Mouse (Mus musculus) stomach, postnatal 0 days (tissue): ENCODE data around the gene Slc24a1. TPM values are rescaled to one million over a fixed set of nuclear protein-coding genes. Genes with fewer than 3 reads are reported as not detected.
A peak's percentile ranks its signal among the peaks of the same experiment; 100 is the strongest.
"Not testable (repeated sequence)": the region's sequence is repeated elsewhere in the genome, so short reads cannot be mapped to it uniquely, and the experiment has no call there.

Source experiments
- ATAC-seq: fragments of 200-750 bp; cut with Nextera tagmentation; 2 replicates; pipeline ENCODE4 v1.8.0; 2017; ENCODE audit not compliant: low FRiP score, low TSS enrichment
- DNase-seq: peaks from one replicate; pipeline ENCODE4 v3.0.0-alpha.2; 2016; ENCODE audit warnings: low spot score
- H3K27ac ChIP-seq: fragments of 300-500 bp; sonication (generic); replicated peaks from 2 replicates; pipeline ENCODE4 v1.5.1; 2014; ENCODE audit warnings: mild to moderate bottlenecking, control low read depth
- H3K27me3 ChIP-seq: fragments of 300-500 bp; sonication (generic); 2 replicates; pipeline ENCODE4 v1.6.1; 2014; ENCODE audit warnings: low read length; ENCODE audit not compliant: control insufficient read depth, insufficient read depth
- H3K36me3 ChIP-seq: fragments of 300-500 bp; sonication (generic); 2 replicates; pipeline ENCODE4 v1.6.1; 2014; ENCODE audit warnings: low read length, mixed read lengths; ENCODE audit not compliant: control insufficient read depth, insufficient read depth
- H3K4me1 ChIP-seq: fragments of 300-500 bp; sonication (generic); replicated peaks from 2 replicates; pipeline ENCODE4 v1.6.1; 2014; ENCODE audit warnings: antibody characterized with exemption; ENCODE audit not compliant: control insufficient read depth, insufficient read depth
- H3K4me2 ChIP-seq: fragments of 300-500 bp; sonication (generic); replicated peaks from 2 replicates; pipeline ENCODE4 v1.6.1; 2014; ENCODE audit warnings: low read depth, mild to moderate bottlenecking, control low read depth, moderate library complexity
- H3K4me3 ChIP-seq: fragments of 300-500 bp; sonication (generic); 2 replicates; pipeline ENCODE4 v1.5.1; 2014; ENCODE audit warnings: low read depth, low read length, control low read depth
- H3K9ac ChIP-seq: fragments of 300-500 bp; sonication (generic); 2 replicates; pipeline ENCODE4 v1.6.1; 2014; ENCODE audit warnings: mild to moderate bottlenecking, low read length, control low read depth, mixed read lengths
- H3K9me3 ChIP-seq: fragments of 300-500 bp; sonication (generic); 2 replicates; pipeline ENCODE4 v1.6.1; 2016; ENCODE audit warnings: low read length; ENCODE audit not compliant: control insufficient read depth
- CTCF ChIP-seq: IDR thresholded peaks from 2 replicates; pipeline ENCODE4 v1.5.1; 2016; ENCODE audit warnings: antibody characterized with exemption, low read depth, mild to moderate bottlenecking, moderate library complexity
- EP300 ChIP-seq: optimal IDR thresholded peaks from 2 replicates; pipeline ENCODE3; 2016; ENCODE audit warnings: antibody characterized with exemption
- WGBS: fragments of 180-500 bp; shearing (Covaris S2); extraction: QIAGEN DNeasy Blood & Tissue Kit; methylation state at CpG from one replicate; pipeline ENCODE4 v1.1.7; 2014; 5-methylcytosine and 5-hydroxymethylcytosine counted together
- polyA plus RNA-seq: library from polyadenylated mRNA; unstranded; fragments of >200 nt; fragmentation: Nextera tagmentation; extraction: Ambion mirVana; gene quantifications from 2 replicates; pipeline ENCODE4 v1.2.1, GENCODE M21; 2015

Slc24a1 gene
- polyA plus RNA-seq, result 0.01 and 0.05 TPM in 2 replicates

DNA sequence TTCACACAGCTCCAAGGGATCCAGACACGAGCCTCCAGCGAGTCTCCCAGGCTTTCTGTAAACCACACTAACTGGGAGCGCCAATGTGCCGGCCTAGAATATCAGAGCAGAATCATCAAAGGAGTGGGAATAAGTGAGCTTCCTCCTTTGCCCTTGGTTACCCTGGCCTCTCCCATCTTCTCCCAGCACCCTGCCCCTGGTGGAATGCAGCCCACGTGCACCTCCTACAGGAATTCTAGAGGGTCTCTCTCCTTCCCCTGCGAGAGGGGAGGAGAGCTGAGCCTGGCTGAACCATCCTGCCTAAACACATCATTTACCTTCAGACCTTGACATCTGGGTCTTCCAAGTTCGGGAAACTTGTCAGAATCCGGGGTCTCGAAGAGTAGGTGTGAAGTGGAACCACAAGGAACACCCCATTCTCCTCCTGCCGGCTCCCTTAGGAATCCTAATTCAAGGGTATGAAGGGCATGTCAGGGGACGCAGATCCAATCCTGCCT lies at the start of gene Slc24a1:
Gene Slc24a1, minus strand, starts transcription at position 447 of the 497 bp plus-strand sequence.
- no peaks in the 10 kb centered on the region for H3K36me3 ChIP-seq
- no peak within 1 kb of the TSS for H3K4me3 ChIP-seq
- 35% methylated on average over 11 of the region's 11 CpGs for WGBS
- H3K4me2 ChIP-seq, result no peak within 1 kb of the TSS
- no peaks in the 10 kb centered on the region for H3K9me3 ChIP-seq
- no peak for ATAC-seq
- no peaks in the 10 kb centered on the region for H3K4me1 ChIP-seq
- 0 out of 2 replicates have a peak, but pooled peaks cover 2% of the 10 kb centered on the region for H3K27me3 ChIP-seq
- H3K27ac ChIP-seq, result no peak within 1 kb of the TSS
- H3K9ac ChIP-seq, result no peak within 1 kb of the TSS
- no peak for DNase-seq
- no peak for TF ChIP-seq CTCF
- no peak for TF ChIP-seq EP300

DNA sequence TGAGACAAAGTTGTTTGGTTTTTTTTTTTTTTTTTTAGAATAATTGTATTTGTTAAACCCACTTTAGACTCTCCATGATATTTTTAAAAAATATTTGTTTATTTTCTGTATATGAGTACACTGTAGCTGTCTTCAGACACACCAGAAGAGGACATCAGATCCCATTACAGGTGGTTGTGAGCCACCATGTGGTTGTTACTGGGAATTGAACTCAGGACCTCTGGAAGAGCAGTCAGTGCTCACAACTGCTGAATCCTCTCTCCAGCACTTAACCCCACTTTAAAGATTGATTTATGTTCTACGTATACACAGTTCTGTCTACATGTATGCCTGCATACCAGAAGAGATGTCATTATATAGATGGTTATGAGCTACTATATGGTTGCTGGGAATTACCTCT lies 44.1 kb upstream of the Slc24a1 start:
- H3K27ac ChIP-seq, H3K9ac ChIP-seq, H3K9me3 ChIP-seq, H3K4me2 ChIP-seq, H3K4me3 ChIP-seq, H3K27me3 ChIP-seq, ATAC-seq, DNase-seq, H3K4me1 ChIP-seq: not testable (repeated sequence)
- TF ChIP-seq CTCF, result peak; percentile 38
- peaks cover 15% of the 10 kb centered on the region; the same call in 1 of the 2 replicates for H3K36me3 ChIP-seq
- WGBS, result 89% methylated on average over 1 of the region's 1 CpGs

DNA sequence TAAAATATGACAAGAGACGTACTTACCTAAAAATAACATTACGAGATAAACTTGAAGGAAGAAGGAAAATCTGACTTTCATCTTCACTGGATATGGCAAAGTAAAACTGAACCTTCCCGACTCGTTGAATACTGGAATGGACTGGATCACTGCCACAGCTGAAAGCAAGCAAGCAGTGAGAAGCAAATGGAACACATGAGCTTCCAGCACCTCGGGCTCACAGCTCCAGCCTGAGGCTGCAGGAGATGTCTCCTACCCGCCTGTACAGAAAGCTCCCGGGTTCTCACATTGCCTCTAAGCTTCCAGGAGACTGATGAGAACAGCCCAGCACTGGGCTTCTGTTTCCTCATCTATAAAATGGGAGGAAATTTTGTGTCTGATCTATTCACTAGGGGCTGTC lies 38.9 kb upstream of the Slc24a1 start:
- 88% methylated on average over 7 of the region's 7 CpGs for WGBS
- no peaks in the 10 kb centered on the region for H3K9me3 ChIP-seq
- ATAC-seq (no peak), DNase-seq (no peak)
- no peak overlapping the region for H3K27ac ChIP-seq
- no peak for TF ChIP-seq CTCF
- no peak for TF ChIP-seq EP300
- H3K27me3 ChIP-seq, result no peaks in the 10 kb centered on the region
- no peak overlapping the region for H3K4me3 ChIP-seq
- no peaks in the 10 kb centered on the region for H3K4me1 ChIP-seq
- no peak overlapping the region for H3K9ac ChIP-seq
- H3K36me3 ChIP-seq, result peaks cover 19% of the 10 kb centered on the region; the same call in 1 of the 2 replicates
- no peak overlapping the region for H3K4me2 ChIP-seq

DNA sequence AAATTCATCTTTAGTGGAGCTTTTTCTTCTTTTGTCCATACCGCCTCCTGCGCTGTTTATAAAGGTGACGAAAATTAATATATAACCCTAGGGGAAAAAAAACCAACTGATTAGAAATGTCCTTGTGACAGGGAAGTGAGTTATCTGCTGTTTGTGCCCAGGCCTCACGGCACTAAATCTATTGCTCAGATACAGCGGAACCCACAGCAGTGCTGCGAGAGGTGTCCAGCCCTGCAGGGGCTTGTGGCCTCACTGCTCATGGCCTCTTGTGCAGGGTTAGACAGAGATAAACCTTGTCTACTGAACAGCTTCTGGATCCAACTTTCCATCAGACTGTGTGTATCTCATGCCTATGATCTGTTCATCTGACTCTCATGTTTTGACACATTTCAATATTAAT lies 37.0 kb upstream of the Slc24a1 start:
- Histone ChIP-seq H3K4me3 (no peak overlapping the region), H3K4me1 (no peaks in the 10 kb centered on the region), H3K27ac (no peak overlapping the region), H3K36me3 (peaks cover 21% of the 10 kb centered on the region; the same call in 1 of the 2 replicates), H3K4me2 (no peak overlapping the region), H3K9ac (no peak overlapping the region), H3K9me3 (no peaks in the 10 kb centered on the region), H3K27me3 (no peaks in the 10 kb centered on the region)
- 68% methylated on average over 6 of the region's 6 CpGs for WGBS
- no peak for TF ChIP-seq EP300
- TF ChIP-seq CTCF, result no peak
- DNase-seq (no peak), ATAC-seq (no peak)

DNA sequence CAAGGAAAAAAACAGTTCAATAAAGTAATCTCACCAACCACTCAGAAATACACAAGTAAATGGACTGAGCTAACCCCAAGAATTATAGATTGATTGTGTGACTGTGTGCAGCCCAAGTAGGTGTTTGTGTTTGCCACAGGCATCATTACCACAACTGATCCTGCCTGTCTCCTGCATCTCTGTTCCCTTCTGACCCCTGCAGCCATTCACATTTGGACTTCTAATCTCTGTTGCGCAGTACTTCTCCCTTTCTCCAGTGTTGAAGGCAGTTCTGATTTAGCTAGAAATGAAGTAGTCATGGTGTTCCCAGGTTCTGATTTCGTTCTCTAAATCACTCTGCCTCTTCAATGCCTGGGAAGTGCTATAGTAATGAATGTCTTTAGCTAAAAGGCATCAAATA lies 36.2 kb upstream of the Slc24a1 start:
- no peaks in the 10 kb centered on the region for H3K27me3 ChIP-seq

DNA sequence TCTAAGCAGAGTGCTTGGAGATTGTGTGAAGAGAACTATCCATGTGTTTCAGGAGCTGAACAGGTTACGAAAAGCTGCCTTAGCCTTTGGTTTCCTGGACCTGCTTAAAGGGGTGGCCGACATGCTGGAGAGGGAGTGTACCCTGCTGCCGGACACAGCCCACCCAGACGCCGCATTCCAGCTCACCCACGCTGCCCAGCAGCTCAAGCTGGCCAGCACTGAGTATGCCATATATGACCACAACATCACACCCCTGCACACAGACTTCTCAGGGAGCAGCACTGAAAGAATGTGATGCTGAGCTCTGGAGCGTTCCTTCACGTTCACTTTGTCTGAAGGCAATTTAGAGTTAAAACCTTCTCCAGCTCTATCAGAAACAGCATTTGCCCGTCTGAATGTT lies 34.4 kb upstream of the Slc24a1 start:
- DNase-seq, result no peak
- WGBS, result 76% methylated on average over 9 of the region's 9 CpGs

More for the DNA sequence above, 36.2 kb upstream of the Slc24a1 start:
- Histone ChIP-seq H3K36me3 (peaks cover 24% of the 10 kb centered on the region; the same call in 1 of the 2 replicates), H3K9ac (no peak overlapping the region), H3K9me3 (no peaks in the 10 kb centered on the region), H3K4me1 (no peaks in the 10 kb centered on the region), H3K27ac (no peak overlapping the region), H3K4me2 (no peak overlapping the region), H3K4me3 (no peak overlapping the region)
- TF ChIP-seq CTCF (no peak), EP300 (no peak)
- DNase-seq, result no peak
- 86% methylated on average over 2 of the region's 2 CpGs for WGBS
- ATAC-seq, result no peak

More for the DNA sequence above, 34.4 kb upstream of the Slc24a1 start:
- ATAC-seq, result peak; percentile 53
- H3K9ac ChIP-seq, result no peak overlapping the region
- H3K36me3 ChIP-seq, result peaks cover 24% of the 10 kb centered on the region
- H3K27me3 ChIP-seq, result no peaks in the 10 kb centered on the region
- H3K4me2 ChIP-seq, result no peak overlapping the region
- H3K4me3 ChIP-seq, result no peak overlapping the region
- no peaks in the 10 kb centered on the region for H3K9me3 ChIP-seq
- H3K4me1 ChIP-seq, result no peaks in the 10 kb centered on the region
- peak overlapping the region; percentile 59; the same call in 1 of the 2 replicates for H3K27ac ChIP-seq
- TF ChIP-seq CTCF, result no peak
- TF ChIP-seq EP300, result no peak
